Mouse (Mus musculus): Measurements from ENCODE around the gene Plac1. TPM values are rescaled to one million over a fixed set of nuclear protein-coding genes. Genes with fewer than 3 reads are reported as not detected.

Plac1 gene
- total and polyA plus RNA-seq, 2 experiments from 2014 or later: 1.9 TPM; not detected in 1

DNA sequence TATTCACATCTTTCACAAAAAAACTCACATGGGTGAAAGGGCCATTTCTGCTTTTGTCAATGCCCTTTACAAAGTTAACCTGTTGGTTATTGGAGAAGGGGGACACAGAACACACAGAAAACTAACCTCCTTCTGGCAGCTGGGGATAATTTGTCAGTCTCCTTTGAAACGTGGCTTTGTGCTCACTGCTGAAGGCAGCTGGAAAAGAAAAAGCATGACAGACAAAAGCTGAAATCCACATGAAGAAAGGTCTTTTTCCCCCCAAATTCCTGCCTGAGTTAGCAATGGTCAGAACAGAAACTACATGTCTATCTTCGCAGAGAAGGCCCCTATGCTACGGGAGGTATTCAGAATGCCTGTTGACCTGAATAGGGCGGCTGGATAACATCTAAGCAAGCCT lies 141.6 kb downstream of the Plac1 start:
- no peak overlapping the region for H3K4me2 ChIP-seq (ENCODE audit: low read depth, low read length)
- no peaks in the 10 kb centered on the region for H3K36me3 ChIP-seq (replicated peaks; ENCODE audit: control insufficient read depth, insufficient read depth, low read length)
- WGBS: 60% methylated on average over 4 of the region's 4 CpGs
- no peaks in the 10 kb centered on the region for H3K27me3 ChIP-seq (ENCODE audit: control insufficient read depth, insufficient read depth, low read length)
- no peaks in the 10 kb centered on the region for H3K9me3 ChIP-seq (replicated peaks; ENCODE audit: control insufficient read depth, low read length)
- H3K27ac ChIP-seq (ENCODE audit: low read depth): no peak overlapping the region
- ATAC-seq (ENCODE audit: insufficient read depth, low read depth) (no peak), DNase-seq (ENCODE audit: low spot score) (no peak)
- no peak overlapping the region for H3K9ac ChIP-seq (replicated peaks; ENCODE audit: low read depth, low read length)
- no peaks in the 10 kb centered on the region for H3K4me1 ChIP-seq (ENCODE audit: control insufficient read depth, insufficient read depth)
- no peak overlapping the region for H3K4me3 ChIP-seq (ENCODE audit: low read depth, low read length)
- TF ChIP-seq EP300 (IDR thresholded peaks at IDR 0.05; ENCODE audit: low read depth): no peak
- no peak for TF ChIP-seq CTCF (IDR thresholded peaks at IDR 0.05; ENCODE audit: low read depth)

DNA sequence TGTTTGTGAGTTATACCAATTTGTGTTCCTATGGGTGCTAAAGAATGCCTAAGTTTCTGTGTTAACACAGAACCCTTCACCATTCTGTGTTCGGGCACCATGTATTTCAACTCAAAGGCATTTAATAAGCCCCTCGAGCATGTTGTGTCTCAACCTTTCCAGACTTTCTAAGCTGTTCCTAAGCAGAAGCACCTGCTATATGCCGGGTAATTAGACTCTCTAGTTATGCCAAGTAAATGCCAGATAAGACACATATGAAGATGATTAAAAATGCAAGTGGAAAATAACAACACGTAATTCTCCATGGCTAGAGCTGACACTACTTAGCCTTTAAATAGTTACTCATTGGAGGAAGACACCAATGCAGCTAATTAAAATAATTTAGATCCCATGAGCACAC lies 142.1 kb downstream of the Plac1 start:
- WGBS: 59% methylated on average over 4 of the region's 4 CpGs
- TF ChIP-seq CTCF (IDR thresholded peaks at IDR 0.05; ENCODE audit: low read depth): no peak
- TF ChIP-seq EP300 (IDR thresholded peaks at IDR 0.05; ENCODE audit: low read depth): no peak
- H3K4me2 ChIP-seq (ENCODE audit: low read depth, low read length): no peak overlapping the region
- H3K36me3 ChIP-seq (replicated peaks; ENCODE audit: control insufficient read depth, insufficient read depth, low read length): no peaks in the 10 kb centered on the region
- H3K27ac ChIP-seq (ENCODE audit: low read depth): no peak overlapping the region
- no peaks in the 10 kb centered on the region for H3K9me3 ChIP-seq (replicated peaks; ENCODE audit: control insufficient read depth, low read length)
- ATAC-seq (ENCODE audit: insufficient read depth, low read depth): no peak
- no peaks in the 10 kb centered on the region for H3K4me1 ChIP-seq (ENCODE audit: control insufficient read depth, insufficient read depth)
- no peak for DNase-seq (ENCODE audit: low spot score)
- no peak overlapping the region for H3K9ac ChIP-seq (replicated peaks; ENCODE audit: low read depth, low read length)
- no peak overlapping the region for H3K4me3 ChIP-seq (ENCODE audit: low read depth, low read length)
- no peaks in the 10 kb centered on the region for H3K27me3 ChIP-seq (ENCODE audit: control insufficient read depth, insufficient read depth, low read length)

DNA sequence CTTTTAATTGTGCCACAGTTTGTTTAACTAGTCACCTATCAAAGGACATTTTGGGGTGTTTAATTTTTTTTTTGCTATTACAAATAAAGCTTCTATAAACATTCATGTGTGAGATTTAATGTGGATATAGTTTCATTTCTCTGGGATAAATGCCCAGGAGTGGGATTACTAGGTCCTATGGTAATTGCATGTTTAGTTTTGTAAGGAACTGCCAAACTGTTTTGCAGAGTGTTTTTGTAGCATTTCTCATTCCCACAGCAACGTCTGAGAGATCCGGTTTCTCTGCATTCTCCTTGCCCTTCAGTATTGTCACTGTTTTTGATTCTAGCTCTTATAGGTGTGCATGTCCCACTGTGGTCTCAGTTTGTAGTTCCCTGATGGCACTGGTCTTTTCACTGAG lies 146.5 kb downstream of the Plac1 start:
- no peaks in the 10 kb centered on the region for H3K27me3 ChIP-seq (ENCODE audit: control insufficient read depth, insufficient read depth, low read length)
- no peak overlapping the region for H3K27ac ChIP-seq (ENCODE audit: low read depth)
- ATAC-seq (ENCODE audit: insufficient read depth, low read depth) (no peak), DNase-seq (ENCODE audit: low spot score) (no peak)
- no peak for TF ChIP-seq EP300 (IDR thresholded peaks at IDR 0.05; ENCODE audit: low read depth)
- no peak overlapping the region for H3K9ac ChIP-seq (replicated peaks; ENCODE audit: low read depth, low read length)
- H3K4me1 ChIP-seq (ENCODE audit: control insufficient read depth, insufficient read depth): no peaks in the 10 kb centered on the region
- no peaks in the 10 kb centered on the region for H3K36me3 ChIP-seq (replicated peaks; ENCODE audit: control insufficient read depth, insufficient read depth, low read length)
- no peak overlapping the region for H3K4me3 ChIP-seq (ENCODE audit: low read depth, low read length)
- 65% methylated on average over 2 of the region's 2 CpGs for WGBS
- H3K9me3 ChIP-seq (replicated peaks; ENCODE audit: control insufficient read depth, low read length): no peaks in the 10 kb centered on the region
- H3K4me2 ChIP-seq (ENCODE audit: low read depth, low read length): no peak overlapping the region

DNA sequence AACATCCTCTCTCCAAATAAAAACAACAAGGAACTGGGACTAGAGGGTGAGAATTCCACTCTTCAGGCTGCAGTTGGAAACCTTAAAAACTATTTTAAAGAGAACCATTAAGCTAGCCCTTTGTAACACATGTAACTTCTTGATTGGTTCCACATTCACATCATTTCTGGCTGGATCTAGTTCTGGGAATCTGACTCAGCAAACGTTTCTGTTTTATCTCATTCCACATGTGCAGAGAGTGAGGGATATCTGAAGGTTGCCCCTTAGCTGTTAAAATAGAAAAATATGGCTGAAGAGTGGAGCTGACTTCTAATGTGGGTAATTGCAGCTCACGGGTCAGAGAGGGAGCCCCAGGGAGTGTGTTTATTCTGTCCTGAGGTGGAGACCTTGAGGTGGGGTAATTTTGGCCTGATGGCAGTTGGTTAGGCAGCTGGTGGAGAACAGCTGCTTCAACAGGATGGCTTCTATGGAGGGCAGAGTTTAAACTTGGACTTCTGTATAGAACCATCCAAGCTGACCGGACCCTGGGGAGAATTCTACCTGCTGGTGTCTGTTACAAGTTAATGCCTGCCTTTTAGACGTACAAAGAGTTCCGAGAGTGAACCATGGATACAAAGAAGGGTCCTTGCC lies 151.1 kb downstream of the Plac1 start:
- Histone ChIP-seq H3K9ac (replicated peaks; ENCODE audit: low read depth, low read length) (no peak overlapping the region), H3K27me3 (ENCODE audit: control insufficient read depth, insufficient read depth, low read length) (no peaks in the 10 kb centered on the region), H3K4me2 (ENCODE audit: low read depth, low read length) (no peak overlapping the region), H3K4me1 (ENCODE audit: control insufficient read depth, insufficient read depth) (no peaks in the 10 kb centered on the region), H3K4me3 (ENCODE audit: low read depth, low read length) (no peak overlapping the region), H3K36me3 (replicated peaks; ENCODE audit: control insufficient read depth, insufficient read depth, low read length) (no peaks in the 10 kb centered on the region), H3K9me3 (replicated peaks; ENCODE audit: control insufficient read depth, low read length) (no peaks in the 10 kb centered on the region), H3K27ac (ENCODE audit: low read depth) (no peak overlapping the region)
- WGBS: 66% methylated on average over 5 of the region's 5 CpGs
- ATAC-seq (ENCODE audit: insufficient read depth, low read depth): no peak
- no peak for DNase-seq (ENCODE audit: low spot score)
- TF ChIP-seq EP300 (IDR thresholded peaks at IDR 0.05; ENCODE audit: low read depth) (no peak), CTCF (IDR thresholded peaks at IDR 0.05; ENCODE audit: low read depth) (no peak)

DNA sequence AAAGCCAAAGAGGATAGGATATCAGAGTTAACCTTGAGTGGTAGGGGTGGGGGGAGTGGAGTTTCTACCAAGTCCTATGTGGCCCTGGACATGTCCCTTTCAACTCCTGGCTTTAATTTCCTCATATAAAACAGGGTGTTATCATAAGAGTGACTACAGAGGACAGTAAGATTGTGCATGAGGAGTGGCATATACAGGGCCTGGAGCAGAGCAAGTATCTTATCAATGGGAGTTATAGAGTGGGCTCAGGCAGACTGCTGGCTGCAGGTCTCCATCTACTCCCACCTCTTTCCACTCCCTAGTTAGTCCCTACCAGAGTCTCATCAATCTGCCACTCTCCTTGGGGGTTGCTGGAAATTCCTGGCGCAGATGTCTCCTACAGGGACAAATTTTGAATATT lies 152.7 kb downstream of the Plac1 start:
- Histone ChIP-seq H3K4me1 (ENCODE audit: control insufficient read depth, insufficient read depth) (no peaks in the 10 kb centered on the region), H3K27me3 (ENCODE audit: control insufficient read depth, insufficient read depth, low read length) (no peaks in the 10 kb centered on the region), H3K4me2 (ENCODE audit: low read depth, low read length) (no peak overlapping the region), H3K4me3 (ENCODE audit: low read depth, low read length) (no peak overlapping the region), H3K9ac (replicated peaks; ENCODE audit: low read depth, low read length) (no peak overlapping the region), H3K27ac (ENCODE audit: low read depth) (no peak overlapping the region), H3K9me3 (replicated peaks; ENCODE audit: control insufficient read depth, low read length) (no peaks in the 10 kb centered on the region), H3K36me3 (replicated peaks; ENCODE audit: control insufficient read depth, insufficient read depth, low read length) (no peaks in the 10 kb centered on the region)
- ATAC-seq (ENCODE audit: insufficient read depth, low read depth) (no peak), DNase-seq (ENCODE audit: low spot score) (no peak)
- WGBS: 87% methylated on average over 1 of the region's 1 CpGs
- TF ChIP-seq CTCF (IDR thresholded peaks at IDR 0.05; ENCODE audit: low read depth) (no peak), EP300 (IDR thresholded peaks at IDR 0.05; ENCODE audit: low read depth) (no peak)

DNA sequence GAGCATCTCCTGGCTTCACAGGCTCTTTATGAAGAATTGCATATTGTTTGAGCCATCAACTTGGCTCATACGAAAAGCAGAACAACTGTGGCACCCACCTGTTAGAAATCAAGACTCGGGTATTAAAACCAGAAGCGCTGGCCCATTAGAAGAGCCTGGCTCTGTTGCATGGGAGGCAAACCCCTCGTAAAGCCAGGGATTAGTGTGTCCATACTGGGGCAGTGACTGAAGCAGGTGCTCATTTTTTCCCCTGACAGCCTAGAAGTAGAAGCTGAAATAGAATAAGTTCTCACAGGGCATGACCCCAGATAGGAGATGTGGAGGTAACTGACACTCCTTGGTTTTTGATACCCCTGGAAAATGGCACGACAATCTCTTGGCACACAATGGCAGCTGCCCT lies 154.4 kb downstream of the Plac1 start:
- H3K27ac ChIP-seq (ENCODE audit: low read depth): no peak overlapping the region
- no peak overlapping the region for H3K9ac ChIP-seq (replicated peaks; ENCODE audit: low read depth, low read length)
- 74% methylated on average over 5 of the region's 5 CpGs for WGBS
- no peaks in the 10 kb centered on the region for H3K27me3 ChIP-seq (ENCODE audit: control insufficient read depth, insufficient read depth, low read length)
- H3K36me3 ChIP-seq (replicated peaks; ENCODE audit: control insufficient read depth, insufficient read depth, low read length): no peaks in the 10 kb centered on the region
- no peaks in the 10 kb centered on the region for H3K4me1 ChIP-seq (ENCODE audit: control insufficient read depth, insufficient read depth)
- DNase-seq (ENCODE audit: low spot score) (no peak), ATAC-seq (ENCODE audit: insufficient read depth, low read depth) (no peak)
- no peak overlapping the region for H3K4me2 ChIP-seq (ENCODE audit: low read depth, low read length)
- H3K4me3 ChIP-seq (ENCODE audit: low read depth, low read length): no peak overlapping the region
- no peaks in the 10 kb centered on the region for H3K9me3 ChIP-seq (replicated peaks; ENCODE audit: control insufficient read depth, low read length)
- no peak for TF ChIP-seq CTCF (IDR thresholded peaks at IDR 0.05; ENCODE audit: low read depth)
- no peak for TF ChIP-seq EP300 (IDR thresholded peaks at IDR 0.05; ENCODE audit: low read depth)

Data from heart, postnatal 0 days (tissue).